ENCODE assay signal across 29 mouse cellular contexts in genomic region chr2:11664806-11665205, GRCm38 (mm10). TPM values are rescaled to one million over a fixed set of nuclear protein-coding genes. Genes with fewer than 3 reads are reported as not detected.
A peak's percentile ranks its signal among the peaks of the same experiment; 100 is the strongest.
DNase-seq lines count a peak whose midpoint lies in the region; ATAC-seq and TF ChIP-seq lines count a peak whose summit lies in the region.
"Had no signal": no experiment of that assay in that cellular context is flagged by ENCODE, and none has a peak within 500 bp of the region (broad histone marks: within the 10 kb centered on the region; RNA-seq: fewer than 3 reads in every experiment).

No protein-coding gene starts in this region.

- TF ChIP-seq CTCF in liver, adult 2 months (IDR thresholded peaks at IDR 0.05; ENCODE audit: low read depth, low read length) = no peak

- no peaks in the 10 kb centered on the region for H3K9me3 ChIP-seq in hindbrain, embryonic 15.5 days
- H3K9me3 ChIP-seq in hindbrain, embryonic 16.5 days (ENCODE audit: control insufficient read depth, low read length) = no peaks in the 10 kb centered on the region
- no peaks in the 10 kb centered on the region for H3K9me3 ChIP-seq in liver, embryonic 11.5 days (ENCODE audit: control insufficient read depth, low read length)
- no peaks in the 10 kb centered on the region for H3K9me3 ChIP-seq in midbrain, embryonic 10.5 days (replicated peaks)
- H3K9me3 ChIP-seq: embryonic facial prominence, embryonic 12.5 days; heart, embryonic 13.5 days had no signal

- peak overlapping the region; percentile 50; the same call in 1 of the 2 replicates for H3K4me2 ChIP-seq in hindbrain, embryonic 15.5 days
- no peak overlapping the region for H3K4me2 ChIP-seq in hindbrain, embryonic 16.5 days (ENCODE audit: low read length)
- no peak overlapping the region for H3K4me2 ChIP-seq in liver, embryonic 11.5 days

- peak; percentile 34 for DNase-seq in adrenal gland, postnatal 14 days
- DNase-seq in adrenal gland, postnatal 4 days (ENCODE audit: low spot score in 2 of 2) = no peak
- DNase-seq in liver, adult 2 months (ENCODE audit: extremely low read depth, low read depth, low spot score) = peak; percentile 48
- DNase-seq in liver, embryonic 11.5 days (ENCODE audit: low spot score) = no peak
- peak; percentile 54 to 63 for DNase-seq in kidney, postnatal 25 days
- no peak for DNase-seq in midbrain, embryonic 10.5 days (ENCODE audit: low spot score)
- DNase-seq: cerebellum, adult 9-10 months; right cerebral cortex, postnatal 25 days; thymus, adult 18-20 months had no signal

- TF ChIP-seq POLR2A in liver, adult 2 months (IDR thresholded peaks at IDR 0.05; ENCODE audit: extremely low read depth, insufficient read depth, low read length) = no peak

- 91% methylated on average over 4 of the region's 4 CpGs for WGBS in hindbrain, embryonic 15.5 days
- 88% methylated on average over 4 of the region's 4 CpGs for WGBS in hindbrain, embryonic 16.5 days
- 75% methylated on average over 4 of the region's 4 CpGs for WGBS in liver, adult 2 months
- 83% methylated on average over 4 of the region's 4 CpGs for WGBS in liver, embryonic 11.5 days
- 88% methylated on average over 4 of the region's 4 CpGs for WGBS in midbrain, embryonic 10.5 days

- ATAC-seq in hindbrain, embryonic 15.5 days (ENCODE audit: low FRiP score, low read depth) = no peak
- ATAC-seq in hindbrain, embryonic 16.5 days = no peak
- no peak for ATAC-seq in liver, embryonic 11.5 days (replicated peaks; ENCODE audit: low FRiP score)
- ATAC-seq: activated CD4-positive, CD25-positive, alpha-beta regulatory T cell, adult 4 months; CD4-positive, CD25-positive, alpha-beta regulatory T cell, adult 4 months had no signal

- H3K4me1 ChIP-seq in hindbrain, embryonic 15.5 days (replicated peaks) = 0 out of 2 replicates have a peak, but pooled peaks cover 4% of the 10 kb centered on the region
- no peaks in the 10 kb centered on the region for H3K4me1 ChIP-seq in hindbrain, embryonic 16.5 days (ENCODE audit: control insufficient read depth, insufficient read depth, low read depth, low read length)
- no peaks in the 10 kb centered on the region for H3K4me1 ChIP-seq in liver, adult 2 months (ENCODE audit: control insufficient read depth, insufficient read depth, low read length)
- no peaks in the 10 kb centered on the region for H3K4me1 ChIP-seq in liver, embryonic 11.5 days (replicated peaks; ENCODE audit: control insufficient read depth, insufficient read depth, low read length)
- H3K4me1 ChIP-seq in midbrain, embryonic 10.5 days = no peaks in the 10 kb centered on the region
- H3K4me1 ChIP-seq: embryonic facial prominence, embryonic 12.5 days; heart, embryonic 13.5 days; limb, embryonic 12.5 days had no signal

- H3K79me2 ChIP-seq in liver, adult 2 months (ENCODE audit: control insufficient read depth, insufficient read depth, low read length) = no peaks in the 10 kb centered on the region

- H3K27me3 ChIP-seq in hindbrain, embryonic 15.5 days = no peaks in the 10 kb centered on the region
- H3K27me3 ChIP-seq in hindbrain, embryonic 16.5 days (replicated peaks; ENCODE audit: control insufficient read depth, insufficient read depth, low read length) = no peaks in the 10 kb centered on the region
- no peaks in the 10 kb centered on the region for H3K27me3 ChIP-seq in liver, adult 2 months (ENCODE audit: control insufficient read depth, insufficient read depth, low read length)
- H3K27me3 ChIP-seq in liver, embryonic 11.5 days (replicated peaks; ENCODE audit: control insufficient read depth, insufficient read depth, low read length) = no peaks in the 10 kb centered on the region
- H3K27me3 ChIP-seq in midbrain, embryonic 10.5 days (ENCODE audit: low read depth, poor library complexity, severe bottlenecking) = no peaks in the 10 kb centered on the region
- H3K27me3 ChIP-seq: embryonic facial prominence, embryonic 12.5 days; heart, embryonic 13.5 days; limb, embryonic 12.5 days had no signal

- H3K9ac ChIP-seq in hindbrain, embryonic 15.5 days = no peak overlapping the region
- H3K9ac ChIP-seq in hindbrain, embryonic 16.5 days (ENCODE audit: low read depth, low read length) = no peak overlapping the region
- no peak overlapping the region for H3K9ac ChIP-seq in liver, adult 2 months (ENCODE audit: low read depth, low read length)
- H3K9ac ChIP-seq in liver, embryonic 11.5 days (ENCODE audit: low read depth, low read length) = no peak overlapping the region
- H3K9ac ChIP-seq: embryonic facial prominence, embryonic 12.5 days; heart, embryonic 13.5 days; limb, embryonic 12.5 days had no signal

- H3K36me3 ChIP-seq in hindbrain, embryonic 15.5 days = no peaks in the 10 kb centered on the region
- no peaks in the 10 kb centered on the region for H3K36me3 ChIP-seq in hindbrain, embryonic 16.5 days (ENCODE audit: control insufficient read depth, insufficient read depth, low read length)
- H3K36me3 ChIP-seq in liver, adult 2 months (ENCODE audit: control insufficient read depth, insufficient read depth, low read length) = no peaks in the 10 kb centered on the region
- H3K36me3 ChIP-seq in liver, embryonic 11.5 days (ENCODE audit: control insufficient read depth, insufficient read depth, low read length) = no peaks in the 10 kb centered on the region
- no peaks in the 10 kb centered on the region for H3K36me3 ChIP-seq in midbrain, embryonic 10.5 days
- H3K36me3 ChIP-seq: embryonic facial prominence, embryonic 12.5 days; heart, embryonic 13.5 days; limb, embryonic 12.5 days had no signal

- H3K4me3 ChIP-seq in hindbrain, embryonic 15.5 days = no peak overlapping the region
- H3K4me3 ChIP-seq in hindbrain, embryonic 16.5 days (ENCODE audit: low read length) = no peak overlapping the region
- no peak overlapping the region for H3K4me3 ChIP-seq in liver, adult 2 months (ENCODE audit: insufficient read depth, low read depth, low read length)
- no peak overlapping the region for H3K4me3 ChIP-seq in liver, embryonic 11.5 days (ENCODE audit: low read depth, low read length)
- H3K4me3 ChIP-seq in midbrain, embryonic 10.5 days = no peak overlapping the region
- H3K4me3 ChIP-seq: embryonic facial prominence, embryonic 12.5 days; limb, embryonic 12.5 days had no signal

- no peak overlapping the region for H3K27ac ChIP-seq in hindbrain, embryonic 15.5 days (replicated peaks)
- H3K27ac ChIP-seq in hindbrain, embryonic 16.5 days (ENCODE audit: low read depth, low read length) = no peak overlapping the region
- H3K27ac ChIP-seq in liver, adult 2 months (replicated peaks; ENCODE audit: insufficient read depth, low read depth, low read length) = no peak overlapping the region
- H3K27ac ChIP-seq in liver, embryonic 11.5 days (ENCODE audit: low read depth, low read length) = no peak overlapping the region
- no peak overlapping the region for H3K27ac ChIP-seq in midbrain, embryonic 10.5 days (replicated peaks)
- H3K27ac ChIP-seq: embryonic facial prominence, embryonic 12.5 days; heart, embryonic 13.5 days; kidney, postnatal 0 days; limb, embryonic 12.5 days had no signal

RNA-seq across cellular contexts. Expression of gene Il2ra, which starts 22.2 kb away (rescaled TPM):
- total RNA-seq in adrenal gland, postnatal 14 days (2021) = 0.19 and 1.5 TPM in 2 replicates
- under 1 TPM; 0.14 TPM for total RNA-seq in adrenal gland, postnatal 4 days (2021)
- polyA plus RNA-seq in hindbrain, embryonic 15.5 days (2015; fragmentation: Nextera tagmentation; extraction: Ambion mirVana) = 0.05 and 0.08 TPM in 2 replicates
- 0.08 TPM in 1 of 2 replicates, not detected in the other for polyA plus RNA-seq in hindbrain, embryonic 16.5 days (2015; fragmentation: Nextera tagmentation; extraction: Ambion mirVana)
- total RNA-seq in liver, adult 2 months (2014; rRNA removed) = 0.07 and 0.09 TPM in 2 replicates
- 0.04 TPM in 2 replicates for polyA plus RNA-seq in liver, adult 2 months (2012; rRNA removed)
- polyA plus RNA-seq in liver, embryonic 11.5 days (2014; fragmentation: Nextera tagmentation; extraction: Ambion mirVana) = 0.04 TPM in 1 of 2 replicates, not detected in the other
- not detected in 2 replicates for polyA plus RNA-seq in midbrain, embryonic 10.5 days (2016; fragmentation: Nextera tagmentation; extraction: Ambion mirVana)
- total RNA-seq: ES-E14 had no signal
- polyA plus RNA-seq: embryonic facial prominence, embryonic 12.5 days; forebrain, embryonic 14.5 days; kidney, postnatal 0 days; limb, embryonic 12.5 days; midbrain, embryonic 14.5 days; stomach, embryonic 14.5 days had no signal

RNA-seq across cellular contexts. Expression of gene Gm17490, which starts 38.7 kb away (rescaled TPM):
- total RNA-seq in adrenal gland, postnatal 14 days (2021) = not detected in 2 replicates
- total RNA-seq in adrenal gland, postnatal 4 days (2021) = not detected
- polyA plus RNA-seq in hindbrain, embryonic 15.5 days (2015; fragmentation: Nextera tagmentation; extraction: Ambion mirVana) = not detected in 2 replicates
- polyA plus RNA-seq in hindbrain, embryonic 16.5 days (2015; fragmentation: Nextera tagmentation; extraction: Ambion mirVana) = not detected in 2 replicates
- total RNA-seq in liver, adult 2 months (2014; rRNA removed) = not detected in 2 replicates
- polyA plus RNA-seq in liver, adult 2 months (2012; rRNA removed) = not detected in 2 replicates
- polyA plus RNA-seq in liver, embryonic 11.5 days (2014; fragmentation: Nextera tagmentation; extraction: Ambion mirVana) = not detected in 2 replicates
- not detected in 2 replicates for polyA plus RNA-seq in midbrain, embryonic 10.5 days (2016; fragmentation: Nextera tagmentation; extraction: Ambion mirVana)
- total RNA-seq: ES-E14; heart, postnatal 25 days; layer of hippocampus, postnatal 14 days; left cerebral cortex, postnatal 10 days; megakaryocyte, adult 5-6 weeks; neutrophil, adult 5-6 weeks had no signal
- polyA plus RNA-seq: activated CD4-positive, CD25-positive, alpha-beta regulatory T cell, adult 4 months; CD4-positive, CD25-positive, alpha-beta regulatory T cell, adult 4 months; cortical plate, adult 2 months; embryonic facial prominence, embryonic 12.5 days; forebrain, embryonic 14.5 days; gonadal fat pad, adult 2 months; heart, embryonic 13.5 days; kidney, postnatal 0 days; limb, embryonic 12.5 days; midbrain, embryonic 14.5 days; spleen, adult 2 months; stomach, embryonic 14.5 days had no signal

RNA-seq across cellular contexts. Expression of gene Il15ra, which starts 40.3 kb away (rescaled TPM):
- 50.8 and 59.1 TPM in 2 replicates for total RNA-seq in adrenal gland, postnatal 14 days (2021)
- total RNA-seq in adrenal gland, postnatal 4 days (2021) = 10 to 100 TPM; 12.1 to 17.7 TPM
- polyA plus RNA-seq in hindbrain, embryonic 15.5 days (2015; fragmentation: Nextera tagmentation; extraction: Ambion mirVana) = 1.4 and 1.8 TPM in 2 replicates
- 1.2 TPM in 2 replicates for polyA plus RNA-seq in hindbrain, embryonic 16.5 days (2015; fragmentation: Nextera tagmentation; extraction: Ambion mirVana)
- total RNA-seq in liver, adult 2 months (2014; rRNA removed) = 46.6 and 59.8 TPM in 2 replicates
- polyA plus RNA-seq in liver, adult 2 months (2012; rRNA removed) = 20.1 and 24.9 TPM in 2 replicates
- polyA plus RNA-seq in liver, embryonic 11.5 days (2014; fragmentation: Nextera tagmentation; extraction: Ambion mirVana) = 1.6 and 2.1 TPM in 2 replicates
- polyA plus RNA-seq in midbrain, embryonic 10.5 days (2016; fragmentation: Nextera tagmentation; extraction: Ambion mirVana) = 0.58 and 0.68 TPM in 2 replicates

Comparison
In these comparisons a context has a peak if more than half of its experiments do, and no peak if none do; other contexts are left out.
1. DNase-seq: peak in adrenal gland, postnatal 14 days (single experiment), liver, adult 2 months (single experiment) and kidney, postnatal 25 days (2 of 2); none in adrenal gland, postnatal 4 days (0 of 2), liver, embryonic 11.5 days (single experiment) and midbrain, embryonic 10.5 days (single experiment).